In the genomic region with DNA sequence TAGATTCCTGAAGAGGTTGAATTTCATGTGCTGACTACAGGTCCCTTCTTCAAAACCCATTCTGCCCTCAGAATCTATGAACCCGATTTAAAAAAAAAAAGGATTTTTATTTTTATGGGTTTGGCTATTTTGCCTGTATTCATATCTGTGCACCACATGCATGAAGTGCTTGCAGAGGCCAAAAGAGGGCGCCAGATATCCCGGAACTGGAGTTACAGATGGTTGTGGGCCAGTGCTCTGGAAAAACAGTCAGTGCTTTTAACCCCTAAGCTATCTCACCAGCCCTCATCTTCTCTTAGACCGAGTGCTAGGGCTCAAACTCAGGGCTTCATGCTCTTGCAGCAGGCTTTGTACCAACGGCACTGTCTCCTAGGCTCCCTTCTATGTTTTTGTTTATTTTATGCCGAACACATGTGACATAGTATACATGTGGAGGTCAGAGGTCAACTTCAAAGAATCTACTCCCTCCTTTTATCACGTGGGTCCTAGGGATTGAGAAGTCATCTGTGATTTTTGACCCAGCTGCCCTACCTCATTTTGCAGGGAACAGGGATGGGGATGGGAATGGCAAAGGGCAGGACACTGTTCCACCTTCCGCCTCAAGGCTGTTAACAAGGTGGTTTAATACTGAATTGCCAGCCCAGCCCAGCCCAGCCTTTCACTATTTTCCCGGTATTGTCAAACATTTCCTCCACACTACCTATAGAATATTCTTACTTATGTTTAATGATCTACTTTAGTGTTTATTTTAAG, we compare ENCODE assay signal across 9 mouse cellular contexts. TPM values are rescaled to one million over a fixed set of nuclear protein-coding genes. Genes with fewer than 3 reads are reported as not detected.
DNase-seq lines count a peak whose midpoint lies in the region; ATAC-seq and TF ChIP-seq lines count a peak whose summit lies in the region.
"Had no signal": no experiment of that assay in that cellular context is flagged by ENCODE, and none has a peak within 500 bp of the region (broad histone marks: within the 10 kb centered on the region; RNA-seq: fewer than 3 reads in every experiment).

No protein-coding gene starts in this region.

- no peak for ATAC-seq in hindbrain, embryonic 13.5 days (ENCODE audit: low FRiP score)
- ATAC-seq in liver, postnatal 0 days: peak; percentile 57
- ATAC-seq in inflammation-experienced regulatory T-cells, adult 6 months: no peak

- no peak overlapping the region for H3K27ac ChIP-seq in hindbrain, embryonic 10.5 days
- H3K27ac ChIP-seq in hindbrain, embryonic 13.5 days: no peak overlapping the region
- H3K27ac ChIP-seq in bone marrow macrophage, adult 2 months (ENCODE audit: insufficient read depth, low read depth, low read length): no peak overlapping the region
- H3K27ac ChIP-seq in liver, postnatal 0 days (ENCODE audit: low read depth): no peak overlapping the region

- H3K4me1 ChIP-seq in hindbrain, embryonic 10.5 days (replicated peaks): no peaks in the 10 kb centered on the region
- no peaks in the 10 kb centered on the region for H3K4me1 ChIP-seq in hindbrain, embryonic 13.5 days (replicated peaks)
- no peaks in the 10 kb centered on the region for H3K4me1 ChIP-seq in bone marrow macrophage, adult 2 months (ENCODE audit: control insufficient read depth, insufficient read depth, low read length)
- H3K4me1 ChIP-seq in liver, postnatal 0 days (ENCODE audit: insufficient read depth): no peaks in the 10 kb centered on the region

- H3K9ac ChIP-seq in hindbrain, embryonic 13.5 days: no peak overlapping the region
- H3K9ac ChIP-seq in liver, postnatal 0 days (replicated peaks): no peak overlapping the region

- peak; percentile 33 for DNase-seq in hindbrain, embryonic 10.5 days (ENCODE audit: low spot score)
- DNase-seq in A20 (ENCODE audit: low read depth, low spot score): peak; percentile 57
- DNase-seq in liver, postnatal 0 days: peak; percentile 50
- DNase-seq in yolk sac, embryonic 10.5 days (ENCODE audit: low spot score): no peak
- DNase-seq in cerebellum, adult 9-10 months: no peak

- H3K27me3 ChIP-seq in hindbrain, embryonic 10.5 days (ENCODE audit: insufficient read depth, poor library complexity, severe bottlenecking): no peaks in the 10 kb centered on the region
- no peaks in the 10 kb centered on the region for H3K27me3 ChIP-seq in hindbrain, embryonic 13.5 days
- H3K27me3 ChIP-seq in liver, postnatal 0 days (ENCODE audit: insufficient read depth, low read length): no peaks in the 10 kb centered on the region

- WGBS in hindbrain, embryonic 10.5 days: 49% methylated on average over 9 of the region's 9 CpGs
- 61% methylated on average over 9 of the region's 9 CpGs for WGBS in hindbrain, embryonic 13.5 days
- 47% methylated on average over 9 of the region's 9 CpGs for WGBS in liver, postnatal 0 days (ENCODE audit: insufficient replicate concordance)

- no peak for TF ChIP-seq POLR2A in bone marrow macrophage, adult 2 months (IDR thresholded peaks at IDR 0.05; ENCODE audit: borderline replicate concordance, low read depth, low read length)

- H3K9me3 ChIP-seq in hindbrain, embryonic 10.5 days: no peaks in the 10 kb centered on the region
- 0 out of 2 replicates have a peak, but pooled peaks cover 3% of the 10 kb centered on the region for H3K9me3 ChIP-seq in hindbrain, embryonic 13.5 days
- H3K9me3 ChIP-seq in liver, postnatal 0 days (ENCODE audit: low read length): no peaks in the 10 kb centered on the region

- H3K4me2 ChIP-seq in hindbrain, embryonic 13.5 days: no peak overlapping the region
- no peak overlapping the region for H3K4me2 ChIP-seq in liver, postnatal 0 days (ENCODE audit: low read depth, low read length)

- H3K36me3 ChIP-seq in hindbrain, embryonic 10.5 days: no peaks in the 10 kb centered on the region
- no peaks in the 10 kb centered on the region for H3K36me3 ChIP-seq in hindbrain, embryonic 13.5 days
- no peaks in the 10 kb centered on the region for H3K36me3 ChIP-seq in liver, postnatal 0 days (replicated peaks; ENCODE audit: insufficient read depth, low read length)

- no peak for TF ChIP-seq EP300 in liver, postnatal 0 days (IDR thresholded peaks at IDR 0.05; ENCODE audit: low read depth)

- TF ChIP-seq CTCF in bone marrow macrophage, adult 2 months (IDR thresholded peaks at IDR 0.05; ENCODE audit: low read depth, low read length): peak; percentile 24; the same call in 1 of the 2 replicates
- TF ChIP-seq CTCF in liver, postnatal 0 days (IDR thresholded peaks at IDR 0.05; ENCODE audit: low read depth): peak; percentile 47

- H3K4me3 ChIP-seq in hindbrain, embryonic 10.5 days: no peak overlapping the region
- no peak overlapping the region for H3K4me3 ChIP-seq in hindbrain, embryonic 13.5 days
- H3K4me3 ChIP-seq in bone marrow macrophage, adult 2 months (ENCODE audit: insufficient read depth, low read length): no peak overlapping the region
- H3K4me3 ChIP-seq in liver, postnatal 0 days (ENCODE audit: low read depth, low read length): no peak overlapping the region
- H3K4me3 ChIP-seq: myocyte had no signal

RNA-seq across cellular contexts. Expression of gene Tnfrsf21, which starts 30.3 kb away (rescaled TPM):
- polyA plus RNA-seq in hindbrain, embryonic 10.5 days (2016; fragmentation: Nextera tagmentation; extraction: Ambion mirVana): 28.0 and 31.4 TPM in 2 replicates
- 62.6 and 62.8 TPM in 2 replicates for polyA plus RNA-seq in hindbrain, embryonic 13.5 days (2015; fragmentation: Nextera tagmentation; extraction: Ambion mirVana)
- 17.7 and 19.1 TPM in 2 replicates for polyA plus RNA-seq in bone marrow macrophage, adult 2 months (2012; ENCODE audit: insufficient read depth, insufficient read length, missing spikeins)
- polyA plus RNA-seq in liver, postnatal 0 days (2015; fragmentation: Nextera tagmentation; extraction: Ambion mirVana): 11.7 and 15.4 TPM in 2 replicates
- polyA plus RNA-seq in inflammation-experienced regulatory T-cells, adult 6 months (2017; shearing (Covaris generic)): under 1 TPM in 2 of 3 experiments, not detected in 1; 0.19 to 0.25 TPM

Comparison
In these comparisons a context has a peak if more than half of its experiments do, and no peak if none do; other contexts are left out.
1. DNase-seq: peak in hindbrain, embryonic 10.5 days (single experiment), A20 (single experiment) and liver, postnatal 0 days (single experiment); none in yolk sac, embryonic 10.5 days (single experiment) and cerebellum, adult 9-10 months (single experiment).
2. RNA of gene Tnfrsf21, which starts 30.3 kb away (polyA plus RNA-seq): 62.6 to 62.8 TPM in hindbrain, embryonic 13.5 days, 28.0 to 31.4 TPM in hindbrain, embryonic 10.5 days, 17.7 to 19.1 TPM in bone marrow macrophage, adult 2 months and 11.7 to 15.4 TPM in liver, postnatal 0 days; 0.19 to 0.25 TPM in inflammation-experienced regulatory T-cells, adult 6 months; every median in the first group is over 10 times any median in the second.